In the genomic region with DNA sequence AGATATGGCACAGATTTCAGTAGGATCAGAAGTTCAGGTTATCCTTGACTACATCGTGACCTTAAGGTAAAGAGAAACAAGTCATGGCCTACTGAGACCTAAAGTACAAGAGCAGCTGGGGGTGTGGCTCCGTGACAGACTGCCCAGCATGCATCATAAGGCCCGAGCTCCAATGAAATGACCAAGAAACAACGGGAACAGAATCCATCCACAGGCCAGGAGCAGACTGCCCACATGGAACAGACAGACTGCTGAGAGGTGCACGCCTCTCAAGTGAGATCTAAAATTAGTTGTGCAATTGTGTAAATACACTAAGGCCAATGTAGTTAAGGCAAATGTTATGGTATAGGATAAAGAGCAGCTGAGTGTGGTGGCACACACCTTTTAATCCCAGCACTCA, we compare ENCODE assay signal across 25 mouse cellular contexts. TPM values are rescaled to one million over a fixed set of nuclear protein-coding genes. Genes with fewer than 3 reads are reported as not detected.
DNase-seq lines count a peak whose midpoint lies in the region; ATAC-seq and TF ChIP-seq lines count a peak whose summit lies in the region.
"Had no signal": no experiment of that assay in that cellular context is flagged by ENCODE, and none has a peak within 500 bp of the region (broad histone marks: within the 10 kb centered on the region; RNA-seq: fewer than 3 reads in every experiment).

No protein-coding gene starts in this region.

- H3K36me3 ChIP-seq in kidney, embryonic 16.5 days (ENCODE audit: insufficient read depth, low read length), result peaks cover 43% of the 10 kb centered on the region
- peaks cover 40% of the 10 kb centered on the region for H3K36me3 ChIP-seq in myocyte (ENCODE audit: control insufficient read depth, insufficient read depth)

- no peak overlapping the region for H3K9ac ChIP-seq in kidney, embryonic 16.5 days (replicated peaks; ENCODE audit: low read length)
- H3K9ac ChIP-seq: forebrain, embryonic 15.5 days; hindbrain, embryonic 12.5 days; limb, embryonic 13.5 days; neural tube, embryonic 15.5 days had no signal

- no peak overlapping the region for H3K4me2 ChIP-seq in kidney, embryonic 16.5 days (replicated peaks; ENCODE audit: low read depth, low read length)
- H3K4me2 ChIP-seq in myocyte (ENCODE audit: low read depth), result no peak overlapping the region
- H3K4me2 ChIP-seq: forebrain, embryonic 15.5 days; hindbrain, embryonic 12.5 days; limb, embryonic 13.5 days; midbrain, embryonic 11.5 days; neural tube, embryonic 15.5 days had no signal

- WGBS in kidney, embryonic 16.5 days, result 73% methylated on average over 5 of the region's 5 CpGs

- no peaks in the 10 kb centered on the region for H3K27me3 ChIP-seq in kidney, embryonic 16.5 days (ENCODE audit: insufficient read depth, low read length)
- H3K27me3 ChIP-seq in myocyte (ENCODE audit: control insufficient read depth, insufficient read depth, insufficient read length), result no peaks in the 10 kb centered on the region
- H3K27me3 ChIP-seq: CH12.LX; forebrain, embryonic 15.5 days; hindbrain, embryonic 12.5 days; limb, embryonic 13.5 days; neural tube, embryonic 15.5 days; Patski had no signal

- no peak overlapping the region for H3ac ChIP-seq in myocyte (ENCODE audit: control insufficient read depth, insufficient read length)

- no peak overlapping the region for H3K4me3 ChIP-seq in kidney, embryonic 16.5 days (ENCODE audit: low read length)
- H3K4me3 ChIP-seq in myocyte, result no peak overlapping the region
- H3K4me3 ChIP-seq: embryonic facial prominence, embryonic 10.5 days; forebrain, embryonic 15.5 days; hindbrain, embryonic 12.5 days; limb, embryonic 13.5 days; neural tube, embryonic 15.5 days had no signal

- H3K79me2 ChIP-seq in myocyte (ENCODE audit: control insufficient read depth, insufficient read depth), result peaks cover 61% of the 10 kb centered on the region

- no peak for ATAC-seq in kidney, embryonic 16.5 days (ENCODE audit: low FRiP score, low TSS enrichment)
- no peak for ATAC-seq in frontal cortex, adult (ENCODE audit: low TSS enrichment)
- ATAC-seq: forebrain, embryonic 15.5 days; Patski had no signal

- H3K27ac ChIP-seq in kidney, embryonic 16.5 days (ENCODE audit: low read length), result no peak overlapping the region
- H3K27ac ChIP-seq: embryonic facial prominence, embryonic 10.5 days; forebrain, embryonic 15.5 days; hindbrain, embryonic 12.5 days; neural tube, embryonic 15.5 days; stomach, postnatal 0 days had no signal

- TF ChIP-seq POLR2A in myocyte (IDR thresholded peaks at IDR 0.05; ENCODE audit: insufficient read length, low read depth), result no peak

- H3K4me1 ChIP-seq in kidney, embryonic 16.5 days (ENCODE audit: insufficient read depth, low read length), result 0 out of 2 replicates have a peak, but pooled peaks cover 3% of the 10 kb centered on the region
- H3K4me1 ChIP-seq: forebrain, embryonic 15.5 days; hindbrain, embryonic 12.5 days had no signal

- peak; percentile 9 for DNase-seq in kidney, postnatal 10 days
- DNase-seq in cerebellum, adult 18-20 months, result peak; percentile 49 to 61
- DNase-seq in cerebellum, adult 9-11 months, result peak; percentile 65
- DNase-seq in layer of hippocampus, adult 18-20 months (ENCODE audit: low spot score in 2 of 2), result no peak
- DNase-seq: B cell, adult 2 months; gastrocnemius, postnatal 36 days; kidney, adult 8-10 months; layer of hippocampus, postnatal 36 days; lung, postnatal 10 days; right cerebral cortex, adult 18-20 months; thymus, adult 2 months; thymus, postnatal 4 days had no signal

- no peaks in the 10 kb centered on the region for H3K9me3 ChIP-seq in kidney, embryonic 16.5 days (ENCODE audit: low read length)
- H3K9me3 ChIP-seq: embryonic facial prominence, embryonic 10.5 days; forebrain, embryonic 15.5 days; G1E; hindbrain, embryonic 12.5 days; limb, embryonic 13.5 days; neural tube, embryonic 15.5 days had no signal

TF ChIP-seq in myocyte, 11 proteins besides CTCF, POLR2A, EP300 and RAD21:
- TF ChIP-seq TCF12 (IDR thresholded peaks at IDR 0.05; ENCODE audit: insufficient read depth, poor library complexity, severe bottlenecking), result no peak
- TF ChIP-seq POLR2AphosphoS2 (IDR thresholded peaks at IDR 0.05; ENCODE audit: insufficient read length, low read depth), result peak; percentile 58

RNA-seq across cellular contexts. Expression of gene Sh2b3, which starts 15.9 kb away (rescaled TPM):
- 17.4 and 17.8 TPM in 2 replicates for polyA plus RNA-seq in kidney, embryonic 16.5 days (2015; fragmentation: Nextera tagmentation; extraction: Ambion mirVana)
- polyA plus RNA-seq in myocyte (2012; fragmentation: generic; extraction: Trizol), result 37.4 TPM
- total RNA-seq in layer of hippocampus, adult 18-20 months (2021), result 10 to 100 TPM; 21.3 to 23.4 TPM

RNA-seq across cellular contexts. Expression of gene Pheta1, which starts 27.2 kb away (rescaled TPM):
- 28.9 and 33.2 TPM in 2 replicates for polyA plus RNA-seq in kidney, embryonic 16.5 days (2015; fragmentation: Nextera tagmentation; extraction: Ambion mirVana)
- polyA plus RNA-seq in myocyte (2012; fragmentation: generic; extraction: Trizol), result 9.8 TPM
- 10 to 100 TPM in 1 of 2 experiments, 1 to 10 TPM in 1; 7.5 to 11.7 TPM for total RNA-seq in layer of hippocampus, adult 18-20 months (2021)

Comparison
In these comparisons a context has a peak if more than half of its experiments do, and no peak if none do; other contexts are left out.
1. DNase-seq: peak in kidney, postnatal 10 days (single experiment), cerebellum, adult 18-20 months (2 of 2) and cerebellum, adult 9-11 months (single experiment); none in layer of hippocampus, adult 18-20 months (0 of 2).